Mouse (Mus musculus) embryo, embryonic 11 days (tissue): ENCODE data around the gene Hadhb.
"Not testable (repeated sequence)": the region's sequence is repeated elsewhere in the genome, so short reads cannot be mapped to it uniquely, and the experiment has no call there.

ENCODE experiments used
- DNase-seq: peaks from one replicate; pipeline ENCODE4 v3.0.0-alpha.2; 2015

Hadhb gene

GRCm38 (mm10) chr5:30187687-30188485, 32.8 kb downstream of the Hadhb start:
- no peak for DNase-seq

- peak; percentile 24 for DNase-seq
Measured at GRCm38 (mm10) chr5:30192452-30192851, 37.4 kb downstream of the Hadhb start.

GRCm38 (mm10) chr5:30195340-30195739, 40.3 kb downstream of the Hadhb start:
- no peak for DNase-seq

- DNase-seq = no peak
Measured at GRCm38 (mm10) chr5:30198257-30198656, 43.2 kb downstream of the Hadhb start.

- DNase-seq = peak; percentile 53
Measured at GRCm38 (mm10) chr5:30201521-30201920, 46.5 kb downstream of the Hadhb start.

GRCm38 (mm10) chr5:30202221-30202620, 47.2 kb downstream of the Hadhb start:
- DNase-seq = no peak

- no peak for DNase-seq
Measured at GRCm38 (mm10) chr5:30203216-30203885, 48.3 kb downstream of the Hadhb start.

- DNase-seq = no peak
Measured at GRCm38 (mm10) chr5:30204441-30204840, 49.4 kb downstream of the Hadhb start.

GRCm38 (mm10) chr5:30205034-30205433, 50.0 kb downstream of the Hadhb start:
- DNase-seq = no peak

- no peak for DNase-seq
Measured at GRCm38 (mm10) chr5:30205493-30205892, 50.4 kb downstream of the Hadhb start, which contains the start of gene Adgrf3. Gene Adgrf3, minus strand, starts transcription at chr5:30205722.

GRCm38 (mm10) chr5:30207276-30207675, 52.2 kb downstream of the Hadhb start:
- peak; percentile 33 for DNase-seq

GRCm38 (mm10) chr5:30210758-30211157, 55.7 kb downstream of the Hadhb start:
- not testable (repeated sequence) for DNase-seq

- DNase-seq = peak; percentile 72
Measured at GRCm38 (mm10) chr5:30214889-30215288, 59.8 kb downstream of the Hadhb start.

GRCm38 (mm10) chr5:30215970-30216369, 60.9 kb downstream of the Hadhb start:
- DNase-seq = no peak

- no peak for DNase-seq
Measured at GRCm38 (mm10) chr5:30219715-30220114, 64.7 kb downstream of the Hadhb start.

GRCm38 (mm10) chr5:30220666-30221065, 65.6 kb downstream of the Hadhb start:
- DNase-seq = no peak

GRCm38 (mm10) chr5:30222681-30223080, 67.6 kb downstream of the Hadhb start:
- DNase-seq = no peak

- no peak for DNase-seq
Measured at GRCm38 (mm10) chr5:30230901-30231300, 75.9 kb downstream of the Hadhb start.

- DNase-seq = no peak
Measured at GRCm38 (mm10) chr5:30231891-30232270, 76.8 kb downstream of the Hadhb start.

- peak; percentile 98 for DNase-seq
Measured at GRCm38 (mm10) chr5:30232271-30232971, 77.4 kb downstream of the Hadhb start, which contains the start of gene Selenoi. Gene Selenoi, plus strand, starts transcription at chr5:30232581.

- DNase-seq = peak; percentile 60
Measured at GRCm38 (mm10) chr5:30233042-30233441, 78.0 kb downstream of the Hadhb start.

GRCm38 (mm10) chr5:30233979-30234378, 78.9 kb downstream of the Hadhb start:
- DNase-seq = no peak
